Mouse (Mus musculus) cerebellum, postnatal 10 days (tissue): Measurements from ENCODE around the gene Gm10842.
"Not testable (repeated sequence)": the region's sequence is repeated elsewhere in the genome, so short reads cannot be mapped to it uniquely, and the experiment has no call there.

Experiments used
- DNase-seq, 2 experiments: peaks; one replicate each; pipeline ENCODE4 v3.0.0; 2021; ENCODE audit warnings: mixed read lengths in 2 of 2

The Gm10842 gene

DNA sequence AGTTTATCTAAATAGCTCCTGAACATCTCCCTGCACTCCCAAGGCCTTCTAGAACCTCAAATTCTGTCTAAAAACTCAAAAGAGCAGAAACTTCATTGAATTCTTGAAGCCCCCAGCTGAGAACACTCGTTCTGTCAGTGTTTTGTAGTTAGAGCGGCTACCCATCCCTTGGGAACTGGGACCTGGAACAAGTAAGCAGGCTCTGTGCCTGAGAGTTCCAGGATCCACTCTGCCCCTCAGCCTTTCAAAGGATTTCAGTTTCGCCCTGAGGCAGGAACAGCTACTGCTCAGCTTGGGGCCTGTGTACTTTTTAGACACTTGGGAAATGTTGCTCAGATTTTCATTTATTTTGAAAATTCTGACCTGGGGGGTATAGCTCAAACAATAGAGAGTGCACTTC lies at the start of gene Gm10842:
TSS of gene Gm10842 (plus strand) at position 301 of the 400 bp plus-strand sequence.
- DNase-seq = no peak

DNA sequence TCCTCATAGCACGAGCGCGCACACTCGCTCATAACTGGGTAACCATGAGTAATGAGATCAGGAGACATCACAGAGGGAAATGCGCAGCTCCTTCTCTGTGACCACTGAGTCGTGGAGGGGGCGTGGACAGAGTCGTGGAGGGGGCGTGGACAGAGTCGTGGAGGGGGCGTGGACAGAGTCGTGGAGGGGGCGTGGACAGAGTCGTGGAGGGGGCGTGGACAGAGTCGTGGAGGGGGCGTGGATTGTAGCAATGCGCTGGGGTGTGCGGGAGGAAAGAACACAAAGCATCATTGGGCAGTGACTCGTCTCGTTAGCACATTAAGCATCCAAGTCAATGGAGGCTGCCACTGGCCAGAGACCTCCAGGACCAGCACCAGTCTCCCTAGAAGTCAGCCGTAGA lies 34.2 kb upstream of the Gm10842 start:
- DNase-seq = not testable (repeated sequence)

DNA sequence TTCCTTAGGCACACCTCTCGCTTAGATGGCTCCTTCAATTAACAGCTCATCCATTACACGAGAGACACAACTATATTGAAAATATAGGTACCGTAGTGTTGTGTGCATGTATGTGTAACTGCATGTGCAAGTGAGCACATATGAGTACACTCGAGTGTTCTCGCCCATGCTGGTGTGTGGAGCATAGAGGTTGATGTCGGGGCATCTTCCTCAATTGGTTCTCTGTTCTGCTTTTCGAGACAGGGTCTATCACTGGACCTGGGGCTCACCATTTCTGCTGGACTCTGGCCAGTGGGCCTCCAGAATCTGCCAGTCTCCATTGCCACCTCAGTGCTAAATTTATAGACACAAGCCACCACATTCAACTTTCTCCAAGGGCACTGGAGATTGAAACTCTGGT lies 28.9 kb upstream of the Gm10842 start:
- no peak for DNase-seq

DNA sequence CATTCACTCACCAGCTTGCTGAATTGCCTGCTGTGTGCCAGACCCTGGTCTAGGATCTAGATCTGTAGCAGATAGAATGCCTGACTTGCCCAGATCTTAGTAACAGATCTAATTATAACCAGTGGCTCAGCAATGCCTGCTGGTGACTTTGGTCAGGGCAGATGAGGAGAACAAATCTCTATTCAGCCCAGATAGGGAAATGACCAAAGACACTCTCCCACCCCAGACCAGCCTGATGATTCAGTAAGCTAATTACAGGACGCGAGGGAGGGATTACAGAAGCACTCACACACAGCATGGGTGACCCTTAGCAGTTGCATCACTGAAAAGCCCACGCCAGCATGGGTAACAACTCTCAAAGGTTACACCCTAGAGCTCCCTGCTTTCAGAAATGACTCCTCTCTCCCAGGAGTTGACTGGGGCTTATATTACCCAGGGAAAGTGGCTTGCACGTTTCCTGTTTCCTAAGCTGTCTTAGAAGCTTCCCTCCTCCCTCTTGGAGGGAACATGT lies 26.1 kb upstream of the Gm10842 start:
- DNase-seq = no peak

DNA sequence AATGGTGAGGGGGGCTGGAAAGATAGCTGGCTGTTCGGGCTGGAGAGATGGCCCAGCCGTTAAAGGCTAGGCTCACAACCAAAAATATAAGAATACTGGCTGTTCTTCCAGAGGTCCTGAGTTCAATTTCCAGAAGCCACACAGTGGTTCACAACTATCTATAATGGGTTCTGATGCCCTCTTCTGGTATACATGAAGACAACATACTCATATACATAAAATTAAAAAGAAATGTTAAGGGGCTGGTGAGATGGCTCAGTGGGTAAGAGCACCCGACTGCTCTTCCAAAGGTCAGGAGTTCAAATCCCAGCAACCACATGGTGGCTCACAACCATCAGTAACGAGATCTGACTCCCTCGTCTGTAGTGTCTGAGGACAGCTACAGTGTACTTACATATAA lies 24.9 kb upstream of the Gm10842 start:
- DNase-seq = not testable (repeated sequence)

DNA sequence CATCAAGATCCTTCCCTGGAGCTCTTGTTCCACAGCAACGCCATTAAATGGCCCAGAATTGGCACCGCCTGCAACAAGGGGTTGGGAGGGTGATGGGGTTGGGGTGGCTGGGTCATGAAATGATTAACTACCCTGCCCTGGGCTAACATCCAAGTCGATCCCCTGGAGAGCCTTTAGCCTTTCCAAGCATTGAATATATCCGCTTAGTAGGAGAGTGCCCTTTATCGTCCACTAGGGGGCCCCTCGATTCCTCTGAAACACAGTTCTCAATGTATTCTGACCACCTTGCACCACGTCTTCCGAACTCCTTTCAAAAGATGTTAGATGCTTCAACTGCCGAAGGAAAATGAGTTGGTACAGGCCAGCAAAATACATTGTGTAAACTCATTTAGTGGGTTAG lies 22.7 kb upstream of the Gm10842 start:
- DNase-seq = peak; percentile 68 to 74

DNA sequence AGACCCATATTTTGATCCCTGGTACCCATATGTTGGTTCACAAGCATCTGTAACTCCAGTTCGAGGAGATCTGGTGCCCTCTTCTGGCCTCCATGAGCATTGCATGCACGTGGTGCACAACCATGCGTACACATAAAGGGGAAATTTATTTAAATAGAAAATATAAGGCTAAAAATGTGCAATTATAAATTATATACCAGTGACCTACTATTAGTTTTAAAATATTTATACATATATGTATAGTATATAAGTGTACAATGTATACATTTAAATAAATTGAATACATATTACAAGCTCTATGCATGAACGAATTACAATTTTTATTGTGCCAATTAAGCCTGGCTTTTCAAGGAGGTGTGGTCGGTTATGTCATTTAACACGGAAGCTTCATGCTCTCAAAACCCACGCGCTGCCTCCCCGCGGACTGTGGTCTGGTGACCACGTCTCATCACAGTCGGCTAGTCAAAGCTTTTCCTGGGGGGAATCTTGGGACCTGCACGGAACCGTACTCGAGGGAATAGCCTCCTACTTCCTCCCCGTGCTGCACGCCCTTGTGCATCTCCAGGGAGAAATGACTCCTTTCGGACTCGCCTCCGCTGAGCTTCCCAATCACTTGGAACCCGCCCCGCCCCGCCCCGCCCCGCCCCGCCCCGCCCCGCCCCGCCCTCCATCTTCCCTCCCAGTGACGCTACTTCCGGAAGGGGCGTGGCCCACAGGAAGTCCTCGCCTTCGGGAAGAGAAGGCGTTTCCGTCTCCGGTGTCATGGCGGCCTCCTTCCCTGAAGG lies 20.8 kb upstream of the Gm10842 start, which contains the start of gene Mettl2:
TSS of gene Mettl2 (plus strand) at position 691 of the 785 bp plus-strand sequence.
- DNase-seq = peak; percentile 93

DNA sequence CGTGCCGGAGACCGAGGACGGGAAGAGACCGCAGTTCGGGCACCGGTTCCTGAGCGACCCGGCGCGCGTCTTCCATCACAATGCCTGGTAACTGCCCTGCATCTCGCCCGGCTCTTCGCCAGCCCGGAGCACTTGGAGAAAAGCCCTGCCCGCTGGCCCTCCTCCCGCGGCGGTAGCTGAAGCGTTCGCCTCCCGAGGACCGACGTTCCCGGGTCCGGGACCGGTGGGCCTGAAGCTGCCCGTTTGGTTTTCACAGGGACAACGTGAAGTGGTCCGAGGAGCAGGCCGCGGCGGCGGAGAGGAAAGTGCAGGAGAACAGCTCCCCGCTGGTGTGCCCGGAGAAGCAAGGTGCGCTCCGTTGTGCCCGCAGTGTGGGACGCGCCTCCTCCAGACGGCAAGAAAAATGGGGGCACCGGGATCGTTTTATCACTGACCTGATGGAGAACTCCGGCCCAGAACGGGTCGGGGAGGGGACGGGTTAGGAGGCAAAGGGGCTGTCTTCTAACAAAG lies 20.1 kb upstream of the Gm10842 start:
- no peak for DNase-seq

DNA sequence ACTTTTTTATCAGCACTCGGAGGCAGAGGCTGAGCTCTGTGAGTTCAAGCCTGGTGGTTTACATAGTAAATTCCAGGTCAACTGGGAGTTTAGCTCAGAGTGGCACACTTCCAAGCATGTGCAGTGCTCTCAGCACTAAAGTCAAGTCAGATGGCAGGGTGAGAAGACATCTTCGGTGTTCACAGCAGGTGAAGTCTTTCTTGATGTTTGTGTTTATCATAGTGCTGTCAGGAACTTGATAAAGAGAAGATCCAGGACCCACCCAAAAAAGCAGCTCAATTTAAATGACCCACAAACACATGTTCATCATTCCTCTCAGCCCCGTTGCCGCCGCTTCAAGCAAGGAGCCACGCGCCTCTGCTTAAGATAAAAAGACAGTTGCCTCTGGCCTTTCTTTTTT lies 11.0 kb upstream of the Gm10842 start:
- DNase-seq = no peak

DNA sequence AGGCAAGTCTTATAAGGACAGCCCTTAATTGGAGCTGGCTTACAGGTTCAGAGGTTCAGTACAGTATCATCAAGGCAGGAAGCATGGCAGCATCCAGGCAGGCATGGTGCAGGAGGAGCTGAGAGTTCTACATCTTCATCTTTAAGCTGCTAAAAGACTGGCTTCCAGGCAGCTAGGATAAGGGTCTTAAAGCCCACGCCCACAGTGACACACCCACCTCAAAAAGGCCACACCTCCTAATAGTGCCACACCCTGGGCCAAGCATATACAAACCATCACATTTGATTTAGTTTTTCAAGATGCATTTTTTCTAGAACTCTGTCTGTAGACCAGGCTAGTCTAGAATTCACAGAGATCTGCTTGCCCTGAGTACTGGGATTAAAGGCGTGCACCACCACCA lies 9.4 kb upstream of the Gm10842 start:
- not testable (repeated sequence) for DNase-seq

DNA sequence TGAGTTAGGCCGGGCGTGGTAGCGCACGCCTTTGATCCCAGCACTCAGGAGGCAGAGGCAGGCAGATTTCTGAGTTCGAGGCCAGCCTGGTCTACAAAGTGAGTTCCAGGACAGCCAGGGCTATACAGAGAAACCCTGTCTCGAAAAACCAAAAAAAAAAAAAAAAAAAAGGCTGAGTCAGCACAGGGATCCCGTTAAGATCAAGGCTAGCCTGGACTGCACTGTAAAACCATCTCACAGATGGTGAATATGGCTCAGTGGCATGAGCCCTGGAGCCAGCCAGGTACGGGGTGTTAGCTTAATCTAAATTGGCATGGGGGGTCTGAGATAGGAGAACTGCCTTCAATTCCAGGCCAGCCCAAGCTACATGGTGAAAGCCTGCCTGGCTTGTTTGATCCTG lies 6.2 kb upstream of the Gm10842 start:
- not testable (repeated sequence) for DNase-seq

DNA sequence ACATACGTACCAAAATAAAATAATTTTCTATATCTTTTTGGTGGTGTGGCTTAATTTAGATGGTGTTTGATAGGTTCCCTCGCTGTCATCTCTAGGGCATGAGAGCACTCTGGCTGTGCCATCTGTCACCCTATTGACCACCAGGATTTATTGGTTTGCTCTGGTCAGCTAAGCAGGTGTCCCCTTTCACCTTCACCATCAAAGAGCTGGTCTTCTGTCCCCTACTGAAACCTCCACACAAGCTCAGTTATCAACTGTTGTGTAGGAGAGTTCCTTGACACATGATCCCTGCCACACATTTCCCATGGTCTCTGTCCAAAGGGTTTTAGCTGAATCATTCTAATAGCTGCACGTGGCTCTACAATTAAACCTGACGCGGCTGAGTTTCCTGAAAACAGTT lies 5.6 kb upstream of the Gm10842 start:
- no peak for DNase-seq

DNA sequence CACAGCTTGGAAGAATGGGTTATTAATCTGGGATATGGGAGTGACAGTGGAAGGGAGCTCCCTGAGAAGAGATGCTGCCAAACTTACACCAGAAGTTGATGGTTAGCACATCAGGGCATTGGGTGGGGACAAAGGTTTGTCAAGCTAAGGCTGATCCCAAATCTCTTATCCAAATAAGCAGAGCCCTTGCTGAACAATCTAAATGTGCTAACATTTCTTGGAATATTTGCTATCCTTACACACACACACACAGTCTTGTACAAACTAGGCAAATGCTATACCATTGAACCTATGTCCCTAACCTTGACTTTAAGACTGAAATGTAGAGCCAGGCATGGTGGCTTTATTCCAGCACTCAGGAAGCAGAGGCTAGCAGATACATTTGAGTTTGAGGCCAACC lies 3.1 kb upstream of the Gm10842 start:
- DNase-seq = no peak

DNA sequence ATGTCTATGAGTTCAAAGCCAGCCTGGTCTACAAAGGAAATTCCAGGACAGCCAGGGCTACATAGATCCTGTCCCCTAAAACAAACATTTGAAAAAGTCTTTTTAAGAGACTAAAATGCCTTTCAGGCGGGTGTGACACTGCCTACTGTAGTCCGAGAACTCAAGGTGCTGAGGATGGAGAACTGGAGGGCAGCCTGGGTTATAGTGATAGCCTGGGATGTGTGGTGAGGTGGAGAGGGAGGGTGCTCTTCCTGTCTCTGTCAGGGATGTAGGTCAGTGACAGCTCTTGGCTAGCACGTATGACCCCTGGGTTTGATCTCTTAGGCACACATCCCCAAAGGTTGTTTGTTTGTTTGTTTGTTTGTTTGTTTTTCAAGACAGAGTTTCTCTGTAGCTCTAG lies 2.6 kb upstream of the Gm10842 start:
- DNase-seq = no peak

DNA sequence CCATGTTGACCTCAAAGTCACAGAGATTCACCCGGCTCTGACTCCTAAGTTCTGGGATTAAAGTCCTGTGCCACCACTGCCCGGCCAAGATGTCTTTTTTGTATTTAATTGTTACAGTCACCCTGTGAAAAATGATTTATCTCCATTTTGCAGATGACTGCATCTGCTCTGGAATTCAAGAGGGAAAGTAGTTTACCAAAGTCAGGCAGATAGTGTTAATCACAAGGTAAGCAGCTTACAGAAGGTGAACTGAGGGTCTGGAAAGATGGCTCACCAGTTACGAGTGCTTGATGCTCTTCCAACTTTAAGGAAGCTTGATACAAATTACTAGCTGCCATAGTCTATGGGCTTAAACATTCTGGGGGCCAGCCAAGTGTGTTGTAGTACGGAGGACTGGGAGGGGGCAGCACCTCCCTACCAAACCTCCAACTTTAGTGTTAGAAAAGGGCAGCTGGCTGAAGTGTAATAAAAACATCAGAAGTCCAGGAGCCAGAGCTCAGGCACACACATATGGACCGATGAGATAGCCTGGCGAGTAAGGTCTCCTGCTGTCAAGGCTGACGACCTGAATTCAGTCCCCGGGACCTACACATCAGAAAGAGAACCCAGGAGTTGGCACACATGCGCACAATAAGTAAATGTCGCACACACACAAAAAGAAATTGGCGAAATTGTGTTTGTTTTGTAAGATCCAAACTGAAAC lies 2.0 kb upstream of the Gm10842 start:
- no peak for DNase-seq

DNA sequence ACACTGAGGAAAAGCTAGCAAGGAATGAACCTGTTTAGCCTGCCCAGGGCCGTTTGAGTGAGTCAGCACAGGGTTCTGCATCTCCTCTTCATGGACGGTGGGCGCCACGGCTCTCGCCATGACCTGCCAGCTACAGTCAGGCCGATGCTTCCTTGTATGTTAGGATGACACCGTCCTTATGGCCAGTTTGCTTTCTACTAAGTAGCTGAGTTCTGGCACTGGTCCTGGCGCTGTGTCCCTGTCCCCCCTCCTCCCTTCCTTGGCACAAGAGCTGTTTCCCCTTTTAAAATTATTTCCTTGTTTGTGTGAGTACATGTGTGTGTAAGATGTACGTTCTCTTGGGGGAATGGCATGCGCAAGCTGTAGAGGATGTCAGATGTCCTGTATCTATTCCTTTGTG lies 1.5 kb upstream of the Gm10842 start:
- DNase-seq = no peak

DNA sequence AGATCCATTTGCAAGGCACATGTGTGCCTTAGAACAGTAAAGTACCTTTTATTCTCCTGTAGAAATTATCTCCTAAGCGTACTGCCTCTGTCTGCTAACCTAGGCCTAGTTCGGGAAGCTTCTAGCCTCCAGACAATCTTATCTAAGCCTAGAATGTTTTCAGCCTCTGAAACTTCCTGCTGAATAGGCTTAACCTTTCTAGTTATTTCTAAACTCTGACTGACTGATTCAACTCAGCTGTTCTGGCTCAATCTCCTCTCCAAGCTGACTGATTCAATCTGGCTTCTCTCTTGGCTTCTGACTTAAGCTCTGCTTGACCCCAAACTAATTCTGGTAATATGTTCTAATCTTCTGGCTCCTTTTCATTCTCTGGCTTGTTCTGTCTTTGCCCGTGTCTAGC lies 2.7 kb downstream of the Gm10842 start:
- DNase-seq = no peak

DNA sequence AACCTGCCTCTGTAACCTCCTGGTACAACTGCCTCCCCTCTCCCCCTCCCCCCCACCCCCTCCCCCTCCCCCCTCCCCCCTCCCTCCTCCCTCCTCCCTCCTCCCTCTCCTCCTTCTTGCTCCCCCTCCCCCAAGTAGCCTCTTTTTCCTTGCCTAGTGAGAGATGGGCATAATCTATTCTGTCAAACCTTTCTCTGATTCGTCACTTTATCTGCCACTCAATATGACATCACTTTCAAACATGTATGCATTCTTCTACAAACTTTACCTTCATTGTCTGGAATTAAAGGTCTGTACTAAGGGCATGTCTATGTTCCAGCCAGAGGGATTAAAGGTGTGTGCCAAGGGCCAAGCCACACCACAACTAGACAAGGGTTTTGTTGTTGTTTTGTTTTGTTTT lies 3.1 kb downstream of the Gm10842 start:
- peak in 1 of 2 experiments; percentile 16 for DNase-seq

DNA sequence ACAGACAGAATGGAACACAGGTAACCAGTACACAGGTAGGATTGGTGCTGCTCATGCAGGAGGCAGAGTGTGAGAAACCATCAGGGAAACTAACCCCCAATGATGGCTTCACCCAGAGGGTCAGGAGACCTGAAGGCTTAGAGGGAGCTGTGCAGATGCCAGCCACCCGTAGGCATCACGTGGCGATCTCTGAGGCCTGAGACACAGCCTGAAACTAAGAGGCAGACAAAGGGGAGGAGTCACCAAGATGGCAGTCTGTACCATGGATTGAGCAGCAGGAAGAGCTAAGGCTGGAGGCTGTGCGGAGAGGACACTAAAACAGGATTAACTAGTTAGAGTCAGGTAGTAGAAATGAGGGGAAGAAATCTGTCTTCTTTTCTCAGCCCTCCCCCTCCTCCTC lies 4.0 kb downstream of the Gm10842 start:
- DNase-seq = no peak

DNA sequence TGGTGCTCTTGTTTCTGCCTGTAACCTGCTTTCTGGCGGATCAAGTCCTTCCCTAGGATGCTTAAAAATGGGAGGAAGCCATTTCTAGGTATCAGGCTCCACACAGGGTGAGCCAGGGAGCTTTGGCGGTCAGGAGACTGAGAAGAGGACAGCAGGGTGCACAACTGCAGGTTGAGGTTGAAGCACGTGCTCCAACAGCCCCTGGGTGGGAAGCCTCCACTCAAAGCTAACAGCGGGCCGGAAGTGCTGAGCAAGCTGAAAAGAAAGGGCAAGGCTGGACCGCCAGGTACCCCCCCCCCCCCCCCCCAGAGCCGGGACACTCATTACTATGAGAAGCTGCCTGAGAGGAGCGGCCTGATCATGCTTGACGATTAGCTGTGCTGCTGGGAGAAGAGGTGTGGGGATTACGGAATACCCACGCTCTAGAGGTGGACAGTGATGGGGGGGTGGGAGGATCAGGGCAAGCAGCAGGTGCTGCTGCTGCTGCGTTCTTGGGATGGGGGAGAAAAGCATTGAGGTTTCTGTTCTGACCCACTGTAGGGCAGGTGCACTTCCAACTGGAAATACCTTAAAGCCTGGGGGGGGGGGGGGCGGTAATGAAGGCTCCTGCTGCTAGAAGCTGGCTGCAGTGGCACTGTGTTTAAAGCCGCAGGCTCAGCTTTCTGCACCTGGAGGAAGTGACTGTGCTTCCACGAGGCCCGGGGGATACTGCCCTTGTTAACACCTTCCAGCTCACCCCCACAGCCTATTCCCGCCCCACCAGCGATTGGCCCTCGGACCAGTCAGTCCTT lies 4.7 kb downstream of the Gm10842 start:
- DNase-seq = no peak

DNA sequence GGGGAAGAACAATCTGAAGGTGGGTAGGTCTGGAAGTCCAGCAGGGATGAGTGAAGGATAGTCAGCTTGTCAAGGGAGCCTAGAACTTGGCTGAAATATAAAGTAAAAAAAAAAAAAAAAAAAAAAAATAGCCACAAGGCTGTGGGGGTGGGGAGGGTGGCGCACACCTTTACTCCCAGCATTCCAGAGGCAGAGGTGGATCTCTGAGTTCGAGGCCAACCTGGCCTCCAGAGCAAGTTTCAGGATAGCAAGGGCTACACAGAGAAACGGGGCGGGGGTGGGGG lies 5.3 kb downstream of the Gm10842 start:
- DNase-seq = no peak

DNA sequence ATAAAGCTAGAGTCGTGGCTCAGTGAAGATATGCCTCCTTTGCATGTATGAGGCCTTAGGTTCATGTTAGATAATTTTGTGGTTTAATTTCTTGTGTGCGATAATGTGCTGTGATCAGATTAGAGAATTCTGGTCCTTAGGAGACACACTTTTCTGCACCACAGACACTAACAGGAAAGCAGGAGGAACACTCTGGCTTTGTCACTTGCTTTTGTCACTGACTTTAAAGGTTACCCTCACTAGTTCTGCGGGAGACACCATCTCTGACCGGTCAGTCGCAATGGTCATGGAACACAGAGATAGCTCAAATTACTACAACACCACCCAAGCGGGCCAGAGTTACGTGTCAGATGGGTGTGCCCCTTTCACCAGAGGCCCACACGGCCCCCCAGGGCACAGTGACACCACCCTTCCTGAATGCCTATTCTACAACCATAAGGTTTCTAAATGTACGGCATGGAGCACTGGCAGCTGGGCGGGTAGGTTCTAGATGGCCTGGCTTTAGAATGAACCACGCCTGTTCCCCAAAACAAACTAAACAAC lies 5.7 kb downstream of the Gm10842 start:
- no peak for DNase-seq
